Mouse (Mus musculus) liver, postnatal 0 days (tissue): ENCODE data around the gene Fggy. TPM values are rescaled to one million over a fixed set of nuclear protein-coding genes. Genes with fewer than 3 reads are reported as not detected.

Experiments used
- ATAC-seq: fragments of 200-750 bp; cut with Nextera tagmentation; 2 replicates; pipeline ENCODE4 v1.8.0; 2017; ENCODE audit warnings: mild to moderate bottlenecking, moderate library complexity
- DNase-seq: peaks from one replicate; pipeline ENCODE4 v3.0.0-alpha.2; 2016
- H3K27ac ChIP-seq: fragments of 300-500 bp; sonication (generic); 2 replicates; pipeline ENCODE4 v1.5.1; 2014; ENCODE audit warnings: antibody characterized with exemption, moderate library complexity, mild to moderate bottlenecking, low read depth
- H3K27me3 ChIP-seq: fragments of 300-500 bp; sonication (generic); 2 replicates; pipeline ENCODE4 v1.6.1; 2014; ENCODE audit warnings: low read length, control low read depth, mixed read lengths; ENCODE audit not compliant: insufficient read depth
- H3K36me3 ChIP-seq: fragments of 300-500 bp; sonication (generic); replicated peaks from 2 replicates; pipeline ENCODE4 v1.6.1; 2014; ENCODE audit warnings: mild to moderate bottlenecking, control low read depth, low read length, moderate library complexity, mixed read lengths; ENCODE audit not compliant: insufficient read depth
- H3K4me1 ChIP-seq: fragments of 300-500 bp; sonication (generic); 2 replicates; pipeline ENCODE4 v1.6.1; 2014; ENCODE audit warnings: antibody characterized with exemption, mild to moderate bottlenecking, control low read depth; ENCODE audit not compliant: insufficient read depth
- H3K4me2 ChIP-seq: fragments of 300-500 bp; sonication (generic); 2 replicates; pipeline ENCODE4 v1.6.1; 2014; ENCODE audit warnings: low read depth, mild to moderate bottlenecking, low read length, moderate library complexity, mixed read lengths
- H3K4me3 ChIP-seq: fragments of 300-500 bp; sonication (generic); 2 replicates; pipeline ENCODE4 v1.5.1; 2014; ENCODE audit warnings: low read depth, low read length
- H3K9ac ChIP-seq: fragments of 300-500 bp; sonication (generic); replicated peaks from 2 replicates; pipeline ENCODE4 v1.6.1; 2014; ENCODE audit warnings: mild to moderate bottlenecking, moderate library complexity
- H3K9me3 ChIP-seq: fragments of 300-500 bp; sonication (generic); 2 replicates; pipeline ENCODE4 v1.6.1; 2016; ENCODE audit warnings: mild to moderate bottlenecking, control low read depth, low read length, mixed read lengths
- CTCF ChIP-seq: sonication (generic); IDR thresholded peaks from 2 replicates; pipeline ENCODE4 v1.5.1; 2016; ENCODE audit warnings: antibody characterized with exemption, low read depth
- EP300 ChIP-seq: IDR thresholded peaks from 2 replicates; pipeline ENCODE4 v1.6.1; 2016; ENCODE audit warnings: antibody characterized with exemption, low read depth, mild to moderate bottlenecking
- WGBS: fragments of 180-500 bp; shearing (Covaris S2); extraction: QIAGEN DNeasy Blood & Tissue Kit; methylation state at CpG from one replicate; pipeline ENCODE4 v1.1.7; 2014; ENCODE audit not compliant: insufficient replicate concordance; 5-methylcytosine and 5-hydroxymethylcytosine counted together
- polyA plus RNA-seq: library from polyadenylated mRNA; unstranded; fragments of >200 nt; fragmentation: Nextera tagmentation; extraction: Ambion mirVana; gene quantifications from 2 replicates; pipeline ENCODE4 v1.2.1, GENCODE M21; 2015

Fggy gene
- polyA plus RNA-seq, 1 experiment from 2014 or later: 45.4 TPM

- Histone ChIP-seq H3K4me3 (no peak overlapping the region), H3K27me3 (no peaks in the 10 kb centered on the region), H3K9ac (no peak overlapping the region), H3K4me1 (peaks cover 6% of the 10 kb centered on the region; the same call in 1 of the 2 replicates), H3K36me3 (no peaks in the 10 kb centered on the region), H3K9me3 (no peaks in the 10 kb centered on the region), H3K27ac (no peak overlapping the region), H3K4me2 (no peak overlapping the region)
- ATAC-seq: no peak
- DNase-seq: no peak
- TF ChIP-seq EP300: no peak
- no peak for TF ChIP-seq CTCF
- 85% methylated on average over 12 of the region's 12 CpGs for WGBS
These were observed 190.3 kb downstream of the Fggy start for GRCm38 (mm10) chr4:95747415-95748202.

GRCm38 (mm10) chr4:95750186-95750585, 192.9 kb downstream of the Fggy start:
- Histone ChIP-seq H3K36me3 (no peaks in the 10 kb centered on the region), H3K4me2 (no peak overlapping the region), H3K27ac (no peak overlapping the region), H3K27me3 (no peaks in the 10 kb centered on the region), H3K4me3 (no peak overlapping the region), H3K9ac (no peak overlapping the region), H3K9me3 (no peaks in the 10 kb centered on the region), H3K4me1 (no peaks in the 10 kb centered on the region)
- DNase-seq: no peak
- TF ChIP-seq CTCF: no peak
- no peak for TF ChIP-seq EP300
- no peak for ATAC-seq
- WGBS: 76% methylated on average over 5 of the region's 5 CpGs

GRCm38 (mm10) chr4:95752538-95753188, 195.4 kb downstream of the Fggy start:
- H3K4me2 ChIP-seq: no peak overlapping the region
- DNase-seq: no peak
- H3K9ac ChIP-seq: no peak overlapping the region
- no peaks in the 10 kb centered on the region for H3K9me3 ChIP-seq
- TF ChIP-seq EP300 (no peak), CTCF (no peak)
- H3K27ac ChIP-seq: no peak overlapping the region
- no peaks in the 10 kb centered on the region for H3K27me3 ChIP-seq
- no peaks in the 10 kb centered on the region for H3K4me1 ChIP-seq
- WGBS: 77% methylated on average over 6 of the region's 6 CpGs
- no peak overlapping the region for H3K4me3 ChIP-seq
- H3K36me3 ChIP-seq: no peaks in the 10 kb centered on the region
- ATAC-seq: no peak

GRCm38 (mm10) chr4:95759027-95759731, 201.9 kb downstream of the Fggy start:
- WGBS: 69% methylated on average over 5 of the region's 5 CpGs
- H3K4me1 ChIP-seq: no peaks in the 10 kb centered on the region
- no peak overlapping the region for H3K9ac ChIP-seq
- H3K27me3 ChIP-seq: no peaks in the 10 kb centered on the region
- no peak overlapping the region for H3K4me2 ChIP-seq
- ATAC-seq (no peak), DNase-seq (no peak)
- H3K27ac ChIP-seq: no peak overlapping the region
- no peak for TF ChIP-seq EP300
- TF ChIP-seq CTCF: no peak
- H3K9me3 ChIP-seq: no peaks in the 10 kb centered on the region
- H3K4me3 ChIP-seq: no peak overlapping the region
- no peaks in the 10 kb centered on the region for H3K36me3 ChIP-seq

GRCm38 (mm10) chr4:95765359-95765758, 208.1 kb downstream of the Fggy start:
- Histone ChIP-seq H3K27ac (no peak overlapping the region), H3K4me3 (no peak overlapping the region), H3K9ac (no peak overlapping the region), H3K4me2 (no peak overlapping the region), H3K4me1 (0 out of 2 replicates have a peak, but pooled peaks cover 3% of the 10 kb centered on the region), H3K27me3 (no peaks in the 10 kb centered on the region), H3K36me3 (no peaks in the 10 kb centered on the region), H3K9me3 (no peaks in the 10 kb centered on the region)
- 55% methylated on average over 2 of the region's 2 CpGs for WGBS
- ATAC-seq (no peak), DNase-seq (no peak)
- no peak for TF ChIP-seq EP300
- TF ChIP-seq CTCF: no peak

GRCm38 (mm10) chr4:95770469-95770868, 213.2 kb downstream of the Fggy start:
- no peak overlapping the region for H3K27ac ChIP-seq
- no peak overlapping the region for H3K4me2 ChIP-seq
- DNase-seq (no peak), ATAC-seq (no peak)
- H3K4me3 ChIP-seq: no peak overlapping the region
- H3K9me3 ChIP-seq: no peaks in the 10 kb centered on the region
- TF ChIP-seq CTCF (no peak), EP300 (no peak)
- 0 out of 2 replicates have a peak, but pooled peaks cover 2% of the 10 kb centered on the region for H3K4me1 ChIP-seq
- no peaks in the 10 kb centered on the region for H3K27me3 ChIP-seq
- no peak overlapping the region for H3K9ac ChIP-seq
- no peaks in the 10 kb centered on the region for H3K36me3 ChIP-seq
- 60% methylated on average over 5 of the region's 5 CpGs for WGBS
